Mouse (Mus musculus) limb, embryonic 14.5 days (tissue): ENCODE measurements around the gene Ufm1. TPM values are rescaled to one million over a fixed set of nuclear protein-coding genes. Genes with fewer than 3 reads are reported as not detected.

ENCODE experiments used
- ATAC-seq: fragments of 200-750 bp; cut with Nextera tagmentation; 2 replicates; pipeline ENCODE4 v1.8.0; 2017; ENCODE audit warnings: low read depth, moderate number of reproducible peaks, moderate TSS enrichment; ENCODE audit not compliant: low FRiP score
- DNase-seq: peaks from one replicate; pipeline ENCODE4 v3.0.0-alpha.2; 2015; ENCODE audit warnings: low spot score
- H3K27ac ChIP-seq: fragments of 300-500 bp; sonication (generic); replicated peaks from 2 replicates; pipeline ENCODE4 v1.5.1; 2014; ENCODE audit warnings: low read depth, mild to moderate bottlenecking, low read length, moderate library complexity, mixed read lengths
- H3K27me3 ChIP-seq: fragments of 300-500 bp; sonication (generic); 2 replicates; pipeline ENCODE4 v1.6.1; 2014; ENCODE audit warnings: low read length, mixed read lengths; ENCODE audit not compliant: control insufficient read depth, insufficient read depth
- H3K36me3 ChIP-seq: fragments of 300-500 bp; sonication (generic); 2 replicates; pipeline ENCODE4 v1.6.1; 2014; ENCODE audit warnings: mild to moderate bottlenecking, low read length, moderate library complexity, mixed read lengths; ENCODE audit not compliant: control insufficient read depth, insufficient read depth
- H3K4me1 ChIP-seq: fragments of 300-500 bp; sonication (generic); 2 replicates; pipeline ENCODE4 v1.6.1; 2014; ENCODE audit warnings: antibody characterized with exemption, low read length, mixed read lengths; ENCODE audit not compliant: control insufficient read depth, insufficient read depth
- H3K4me2 ChIP-seq: fragments of 300-500 bp; sonication (generic); replicated peaks from 2 replicates; pipeline ENCODE4 v1.6.1; 2014; ENCODE audit warnings: low read depth, mild to moderate bottlenecking, low read length, moderate library complexity; ENCODE audit not compliant: severe bottlenecking
- H3K4me3 ChIP-seq: fragments of 300-500 bp; sonication (generic); replicated peaks from 2 replicates; pipeline ENCODE4 v1.5.1; 2014; ENCODE audit warnings: low read length
- H3K9ac ChIP-seq: fragments of 300-500 bp; sonication (generic); 2 replicates; pipeline ENCODE4 v1.6.1; 2014; ENCODE audit warnings: mild to moderate bottlenecking, low read depth, low read length, moderate library complexity; ENCODE audit not compliant: severe bottlenecking
- H3K9me3 ChIP-seq: fragments of 300-500 bp; sonication (generic); 2 replicates; pipeline ENCODE4 v1.6.1; 2016; ENCODE audit warnings: low read length; ENCODE audit not compliant: control insufficient read depth
- POLR2A ChIP-seq: fragments of 200-500 bp; IDR thresholded peaks from 2 replicates; pipeline ENCODE4 v1.8.0; 2012; ENCODE audit warnings: inconsistent platforms, mild to moderate bottlenecking, moderate library complexity, borderline replicate concordance; ENCODE audit not compliant: insufficient read depth, insufficient read length; ENCODE audit errors: extremely low read depth
- WGBS: fragments of 180-500 bp; shearing (Covaris S2); extraction: QIAGEN DNeasy Blood & Tissue Kit; methylation state at CpG from one replicate; pipeline ENCODE4 v1.1.7; 2014; 5-methylcytosine and 5-hydroxymethylcytosine counted together
- polyA plus RNA-seq, 2 experiments: library from polyadenylated mRNA; depleted of rRNA in 1 of 2; stranded (reverse) in 1 of 2; unstranded in 1 of 2; fragments of >200 nt; fragmentation: Nextera tagmentation in 1 of 2; extraction: Ambion mirVana in 1 of 2; gene quantifications; 2 replicates each; pipeline versions ENCODE4 v1.2.1 to v1.2.3; 2012 to 2014

Ufm1 gene
- polyA plus RNA-seq, 2 experiments, result 42.2 to 103 TPM

- ATAC-seq (no peak), DNase-seq (no peak)
- Histone ChIP-seq H3K27ac (no peak within 1 kb of the TSS), H3K36me3 (no peaks in the 10 kb centered on the region), H3K4me3 (no peak within 1 kb of the TSS), H3K4me2 (no peak within 1 kb of the TSS), H3K4me1 (peaks cover 2% of the 10 kb centered on the region; the same call in 1 of the 2 replicates), H3K27me3 (no peaks in the 10 kb centered on the region), H3K9me3 (no peaks in the 10 kb centered on the region), H3K9ac (no peak within 1 kb of the TSS)
- no peak for TF ChIP-seq POLR2A
- WGBS, result 82% methylated on average over 2 of the region's 2 CpGs
Observed at GRCm38 (mm10) chr3:53844786-53845185, 18.8 kb downstream of the Ufm1 start, which contains the start of gene Gm10985. Gene Gm10985, plus strand, starts transcription at chr3:53845086.

GRCm38 (mm10) chr3:53834238-53834637 is 29.4 kb downstream of the Ufm1 start:
- ATAC-seq (no peak), DNase-seq (no peak)
- 85% methylated on average over 2 of the region's 2 CpGs for WGBS
- TF ChIP-seq POLR2A, result no peak
- Histone ChIP-seq H3K27ac (no peak overlapping the region), H3K4me1 (no peaks in the 10 kb centered on the region), H3K9me3 (no peaks in the 10 kb centered on the region), H3K36me3 (no peaks in the 10 kb centered on the region), H3K9ac (no peak overlapping the region), H3K4me3 (no peak overlapping the region), H3K27me3 (no peaks in the 10 kb centered on the region), H3K4me2 (no peak overlapping the region)

GRCm38 (mm10) chr3:53813421-53813977 is 50.1 kb downstream of the Ufm1 start:
- no peaks in the 10 kb centered on the region for H3K9me3 ChIP-seq
- 23% methylated on average over 7 of the region's 7 CpGs for WGBS
- DNase-seq (peak; percentile 42), ATAC-seq (no peak)
- H3K27ac ChIP-seq, result no peak overlapping the region
- H3K4me1 ChIP-seq, result peaks cover 4% of the 10 kb centered on the region
- 0 out of 2 replicates have a peak overlapping the region, but pooled peaks have one; percentile 13 for H3K4me2 ChIP-seq
- no peak overlapping the region for H3K4me3 ChIP-seq
- no peak for TF ChIP-seq POLR2A
- H3K9ac ChIP-seq, result no peak overlapping the region
- no peaks in the 10 kb centered on the region for H3K27me3 ChIP-seq
- no peaks in the 10 kb centered on the region for H3K36me3 ChIP-seq

Other genes starting within 250 kb of the Ufm1 start
- gene Frem2, start 206.5 kb downstream of the Ufm1 start, polyA plus RNA-seq (2012; rRNA removed), result 15.2 and 16.8 TPM in 2 replicates
- gene Frem2, start 206.5 kb downstream of the Ufm1 start, polyA plus RNA-seq (2014; fragmentation: Nextera tagmentation; extraction: Ambion mirVana), result 10.0 and 10.9 TPM in 2 replicates
- gene Gm10985, start 18.7 kb downstream of the Ufm1 start, polyA plus RNA-seq (2012; rRNA removed), result not detected in 2 replicates
- not detected in 2 replicates for gene Gm10985, start 18.7 kb downstream of the Ufm1 start, polyA plus RNA-seq (2014; fragmentation: Nextera tagmentation; extraction: Ambion mirVana)